Mouse (Mus musculus): ENCODE results near the gene Mrpl11.
"Not testable (repeated sequence)": the region's sequence is repeated elsewhere in the genome, so short reads cannot be mapped to it uniquely, and the experiment has no call there.

The Mrpl11 gene

GRCm38 (mm10) chr19:4961928-4962601 is at the start of gene Mrpl11:
TSS of gene Mrpl11 (plus strand) at chr19:4962147.
- DNase-seq (ENCODE audit: low read depth, low spot score), result peak; percentile 99

- DNase-seq (ENCODE audit: low read depth, low spot score), result no peak
These were observed 45.9 kb upstream of the Mrpl11 start for GRCm38 (mm10) chr19:4915924-4916603.

- DNase-seq (ENCODE audit: low read depth, low spot score), result no peak
These were observed 45.1 kb upstream of the Mrpl11 start for GRCm38 (mm10) chr19:4916827-4917226.

GRCm38 (mm10) chr19:4919652-4920051 is 42.3 kb upstream of the Mrpl11 start:
- DNase-seq (ENCODE audit: low read depth, low spot score), result no peak

GRCm38 (mm10) chr19:4925121-4925860 is 36.7 kb upstream of the Mrpl11 start:
- DNase-seq (ENCODE audit: low read depth, low spot score), result no peak

- DNase-seq (ENCODE audit: low read depth, low spot score), result peak; percentile 99
These were observed 33.9 kb upstream of the Mrpl11 start, which contains the start of gene Dpp3 for GRCm38 (mm10) chr19:4927904-4928531. TSS of gene Dpp3 (minus strand) at chr19:4928287.

GRCm38 (mm10) chr19:4928781-4929180 is 33.2 kb upstream of the Mrpl11 start:
- DNase-seq (ENCODE audit: low read depth, low spot score), result peak; percentile 46

GRCm38 (mm10) chr19:4936896-4937295 is 25.1 kb upstream of the Mrpl11 start:
- peak; percentile 44 for DNase-seq (ENCODE audit: low read depth, low spot score)

GRCm38 (mm10) chr19:4937444-4938310 is 24.3 kb upstream of the Mrpl11 start:
- DNase-seq (ENCODE audit: low read depth, low spot score), result peak; percentile 77

- peak; percentile 82 for DNase-seq (ENCODE audit: low read depth, low spot score)
These were observed 19.2 kb upstream of the Mrpl11 start, which contains the start of gene Peli3 for GRCm38 (mm10) chr19:4942551-4943252. TSS of gene Peli3 (minus strand) at chr19:4943127.

- no peak for DNase-seq (ENCODE audit: low read depth, low spot score)
These were observed 18.7 kb upstream of the Mrpl11 start for GRCm38 (mm10) chr19:4943253-4943588.

GRCm38 (mm10) chr19:4945540-4945939 is 16.4 kb upstream of the Mrpl11 start:
- DNase-seq (ENCODE audit: low read depth, low spot score), result no peak

- DNase-seq (ENCODE audit: low read depth, low spot score), result not testable (repeated sequence)
These were observed 13.3 kb upstream of the Mrpl11 start for GRCm38 (mm10) chr19:4948641-4949040.

- DNase-seq (ENCODE audit: low read depth, low spot score), result peak; percentile 71
These were observed 6.3 kb downstream of the Mrpl11 start for GRCm38 (mm10) chr19:4968236-4968635.

- DNase-seq (ENCODE audit: low read depth, low spot score), result peak; percentile 88
These were observed 19.8 kb downstream of the Mrpl11 start for GRCm38 (mm10) chr19:4981767-4982166.

GRCm38 (mm10) chr19:4989013-4989412 is 27.1 kb downstream of the Mrpl11 start:
- peak; percentile 88 for DNase-seq (ENCODE audit: low read depth, low spot score)

- DNase-seq (ENCODE audit: low read depth, low spot score), result no peak
These were observed 27.7 kb downstream of the Mrpl11 start for GRCm38 (mm10) chr19:4989434-4990255.

- no peak for DNase-seq (ENCODE audit: low read depth, low spot score)
These were observed 28.3 kb downstream of the Mrpl11 start, which contains the start of gene Npas4 for GRCm38 (mm10) chr19:4990256-4990625. TSS of gene Npas4 (minus strand) at chr19:4990316.

- no peak for DNase-seq (ENCODE audit: low read depth, low spot score)
These were observed 28.8 kb downstream of the Mrpl11 start for GRCm38 (mm10) chr19:4990716-4991115.

All from 3T3-L1 (cell line).